Mouse (Mus musculus) frontal cortex, postnatal 36 days (tissue): ENCODE results near the gene Pard3.

Source experiments
- DNase-seq, 2 experiments: peaks; one replicate each; pipeline ENCODE4 v3.0.0; 2022; ENCODE audit warnings: low spot score in 2 of 2

Pard3 gene

GRCm38 (mm10) chr8:127063551-127064360, at the start of gene Pard3:
Gene Pard3 (plus strand): TSS chr8:127063893.
- DNase-seq = peak; percentile 58 to 62

- no peak for DNase-seq
These were observed 41.9 kb upstream of the Pard3 start for GRCm38 (mm10) chr8:127021830-127022229.

DNA sequence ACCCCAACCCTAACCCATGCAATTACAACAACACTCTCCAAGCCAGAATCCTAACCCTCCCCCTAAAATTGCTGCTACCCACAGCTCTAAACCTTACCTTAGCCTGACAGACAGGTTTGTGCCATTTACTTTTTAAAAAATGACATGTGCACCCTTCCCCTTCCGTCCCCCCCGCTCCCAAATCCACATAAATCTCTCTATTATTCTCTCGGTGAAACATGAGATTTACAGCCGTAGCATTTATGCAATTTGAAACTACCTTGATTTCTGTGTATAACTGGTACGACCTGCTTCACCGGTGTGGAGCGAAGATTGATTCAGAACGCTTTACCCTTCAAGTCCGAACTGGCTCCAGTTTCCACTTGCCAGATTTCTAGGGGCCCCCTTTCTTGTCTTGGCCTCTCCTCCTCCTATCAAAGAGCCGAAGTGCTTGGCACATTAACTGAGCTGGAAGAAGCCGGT, 38.4 kb upstream of the Pard3 start:
- DNase-seq = no peak

DNA sequence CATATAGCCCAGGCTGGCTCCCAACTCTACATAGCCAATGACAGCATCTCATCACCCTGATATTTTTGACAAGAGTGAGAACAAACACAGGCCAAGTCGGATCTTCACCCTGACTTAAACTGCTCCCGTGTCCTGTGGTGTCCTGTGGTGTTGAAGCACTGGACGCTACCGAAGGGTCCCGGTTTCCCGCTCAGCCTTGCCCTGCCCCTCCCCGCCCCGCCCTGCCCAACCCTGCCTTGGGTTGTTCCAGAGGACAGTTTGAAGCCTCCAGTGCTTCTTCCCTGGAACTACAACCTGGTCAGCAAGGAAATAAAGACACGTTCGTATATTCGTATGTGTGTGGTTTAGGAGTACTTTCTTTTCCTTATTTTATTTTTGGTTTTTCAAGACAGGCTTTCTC, 37.9 kb upstream of the Pard3 start:
- DNase-seq = no peak

GRCm38 (mm10) chr8:127031476-127031875, 32.2 kb upstream of the Pard3 start:
- no peak for DNase-seq

DNA sequence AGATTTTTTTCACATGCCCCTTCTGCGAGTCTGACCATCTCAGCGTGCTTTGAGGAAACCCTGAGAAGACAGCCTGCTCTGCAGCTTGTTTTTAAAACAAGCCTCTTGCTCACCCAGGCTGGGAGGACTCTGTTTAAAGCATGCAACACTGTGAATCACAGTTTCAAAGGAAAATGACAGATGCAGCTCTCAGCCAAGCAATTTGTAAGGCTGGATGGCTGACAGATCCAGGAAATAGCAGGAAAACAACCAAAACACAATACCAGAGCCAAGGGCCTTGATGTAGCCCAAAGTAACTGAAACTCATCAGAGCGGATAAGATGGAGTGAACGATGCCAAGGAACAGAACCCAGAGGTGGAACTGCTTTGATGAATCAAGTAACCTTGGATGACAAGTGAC, 24.8 kb upstream of the Pard3 start:
- peak; percentile 6 to 29 for DNase-seq

DNA sequence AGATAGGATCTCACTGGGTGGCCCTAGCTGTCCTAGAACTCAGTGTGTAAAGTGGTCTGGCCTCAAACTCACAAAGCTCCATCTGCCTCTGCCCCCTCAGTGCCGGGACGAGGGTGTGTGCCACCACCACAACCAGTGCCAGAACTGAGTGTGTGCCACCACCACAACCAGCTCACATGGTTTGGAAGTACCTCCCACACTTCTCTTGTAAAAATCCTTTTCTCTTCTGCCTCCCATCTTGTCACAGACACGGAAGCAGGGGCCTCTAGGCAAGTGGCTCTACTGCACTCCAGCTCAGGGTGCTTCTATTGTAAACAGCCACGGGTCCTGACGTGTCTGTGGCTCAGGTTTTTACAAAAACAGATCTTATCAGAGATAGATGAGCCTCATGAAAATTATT, 13.7 kb upstream of the Pard3 start:
- no peak for DNase-seq

GRCm38 (mm10) chr8:127052132-127052531, 11.6 kb upstream of the Pard3 start:
- no peak for DNase-seq

DNA sequence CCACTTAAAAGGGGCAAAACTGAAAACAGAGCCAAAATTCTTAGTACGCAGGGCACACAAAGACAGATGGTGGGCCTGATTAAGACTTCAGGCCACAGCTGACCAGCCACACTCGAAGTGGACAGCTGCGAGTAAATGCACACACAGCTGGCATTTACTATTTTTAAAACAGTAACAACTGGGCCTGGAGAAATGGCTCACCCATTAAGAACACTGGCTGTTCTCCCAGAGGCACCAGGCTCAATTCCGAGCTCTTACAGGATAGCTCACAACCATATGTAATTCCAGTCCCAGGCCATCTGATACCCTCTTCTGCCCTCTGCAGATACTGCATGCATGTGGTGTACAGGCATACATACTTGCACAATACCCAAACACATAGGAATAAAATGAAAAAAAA, 8.6 kb upstream of the Pard3 start:
- DNase-seq = no peak

- DNase-seq = no peak
These were observed 4.9 kb upstream of the Pard3 start for GRCm38 (mm10) chr8:127058759-127059158.

DNA sequence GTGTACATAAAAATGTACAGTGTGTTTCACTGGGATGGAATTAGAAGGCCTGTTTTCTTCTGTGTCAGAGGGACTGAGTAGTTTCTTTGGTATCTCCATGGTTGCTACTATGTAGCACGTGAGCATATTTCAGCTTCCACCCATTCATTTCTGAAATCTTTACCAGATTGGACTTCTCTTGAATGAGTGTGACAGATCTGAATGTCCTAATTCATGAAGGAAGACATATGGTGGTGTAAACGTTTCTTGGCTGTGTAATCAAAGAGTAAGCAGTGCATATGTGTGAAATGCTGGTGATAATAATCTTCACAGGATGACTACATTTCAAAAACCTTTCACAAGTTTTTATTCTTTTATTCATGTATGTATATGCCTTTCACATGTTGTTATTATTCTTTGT, 3.9 kb upstream of the Pard3 start:
- no peak for DNase-seq

DNA sequence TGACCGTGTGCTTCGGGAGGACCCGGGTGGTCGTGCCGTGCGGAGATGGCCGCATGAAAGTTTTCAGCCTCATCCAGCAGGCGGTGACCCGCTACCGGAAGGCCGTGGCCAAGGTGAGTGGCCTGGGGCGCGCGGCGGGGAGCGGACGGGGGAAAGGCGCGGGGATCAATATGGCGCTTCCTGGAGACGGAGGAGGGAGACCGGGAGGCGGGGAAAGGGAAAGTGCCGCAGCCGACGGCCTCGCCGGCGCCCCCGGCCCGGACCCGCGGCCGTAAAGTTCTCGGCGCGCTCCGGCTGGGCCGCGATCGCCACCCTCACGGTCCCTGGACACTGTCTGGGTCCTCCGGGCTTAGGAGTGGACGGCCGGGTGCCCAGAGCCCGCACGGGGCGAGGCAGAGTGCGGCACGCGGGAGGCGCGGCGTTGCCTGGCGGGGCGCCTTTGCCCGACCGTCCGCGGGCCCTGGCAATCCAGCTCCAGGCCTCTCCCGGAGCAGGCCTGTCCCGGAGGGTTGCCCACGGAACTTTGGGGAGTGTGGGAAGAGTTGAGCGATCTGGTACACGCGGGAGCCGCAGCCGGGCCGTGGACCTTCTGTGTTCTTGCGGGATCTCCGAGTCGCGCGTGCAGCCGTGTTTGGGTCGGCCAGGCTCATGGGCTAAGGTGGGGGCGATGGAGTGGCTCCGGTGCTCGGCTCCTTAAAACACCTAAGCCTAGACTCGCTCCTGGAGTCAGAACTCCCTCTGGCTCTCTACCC, 844 bp downstream of the Pard3 start:
- DNase-seq = peak; percentile 14 to 39

GRCm38 (mm10) chr8:127065113-127065473, 1.4 kb downstream of the Pard3 start:
- DNase-seq = no peak

DNA sequence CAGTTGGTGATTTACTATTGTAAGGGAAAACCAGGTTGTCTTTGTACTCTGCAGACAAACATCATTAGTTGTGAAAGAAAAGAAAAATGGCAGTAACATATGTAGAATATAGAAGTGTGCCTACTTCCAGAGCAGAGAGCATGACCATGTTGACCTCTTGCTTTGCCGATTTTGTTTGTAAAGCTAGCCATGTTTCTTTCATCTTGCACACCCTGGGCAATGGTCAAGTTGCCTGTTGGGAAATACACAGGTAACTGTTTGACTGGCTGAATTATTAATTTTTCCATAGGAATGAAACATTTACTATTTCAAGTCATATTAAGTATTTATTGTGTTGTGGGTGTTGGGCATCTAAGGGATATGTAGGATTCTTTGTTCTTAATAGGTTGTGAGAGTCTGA, 2.1 kb downstream of the Pard3 start:
- DNase-seq = no peak

DNA sequence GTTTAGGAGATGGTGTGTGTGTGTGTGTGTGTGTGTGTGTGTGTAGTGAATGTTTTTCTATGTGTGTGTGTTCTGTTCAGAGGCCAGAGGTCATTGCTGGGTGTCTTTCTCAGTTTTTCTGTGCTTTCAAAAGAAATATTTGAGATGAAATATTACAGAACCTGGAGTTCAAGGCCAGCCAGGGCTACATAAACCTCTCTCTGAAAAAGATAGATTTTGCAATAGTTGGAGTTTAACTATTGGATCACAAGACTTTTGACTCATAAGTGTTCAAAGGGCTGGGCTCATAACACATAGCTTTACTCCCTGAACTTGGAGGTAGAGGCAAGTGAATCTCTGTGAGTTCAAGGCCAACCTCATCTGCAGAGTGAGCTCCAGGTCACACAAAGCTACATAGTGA, 2.8 kb downstream of the Pard3 start:
- no peak for DNase-seq

DNA sequence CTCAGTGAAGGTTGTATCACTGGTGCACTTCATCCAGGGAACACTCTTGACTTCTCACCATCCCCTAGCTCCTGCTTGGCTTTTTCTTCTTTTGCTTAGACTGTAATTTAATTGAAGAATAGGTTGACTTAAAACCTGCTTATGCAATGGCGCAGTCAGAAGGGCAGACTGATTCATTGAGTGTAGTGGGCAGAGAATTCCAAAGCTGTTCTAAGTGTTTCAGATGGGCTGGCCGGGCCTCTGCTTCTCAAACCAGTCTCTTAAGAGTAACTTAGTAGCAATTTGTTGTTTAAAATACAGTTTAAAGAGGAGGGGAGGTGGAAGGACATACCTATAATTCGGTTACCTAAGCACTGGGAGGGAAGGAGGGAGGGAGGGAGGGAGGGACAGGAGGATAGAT, 5.0 kb downstream of the Pard3 start:
- DNase-seq = no peak

- DNase-seq = no peak
These were observed 6.5 kb downstream of the Pard3 start for GRCm38 (mm10) chr8:127070225-127070624.

DNA sequence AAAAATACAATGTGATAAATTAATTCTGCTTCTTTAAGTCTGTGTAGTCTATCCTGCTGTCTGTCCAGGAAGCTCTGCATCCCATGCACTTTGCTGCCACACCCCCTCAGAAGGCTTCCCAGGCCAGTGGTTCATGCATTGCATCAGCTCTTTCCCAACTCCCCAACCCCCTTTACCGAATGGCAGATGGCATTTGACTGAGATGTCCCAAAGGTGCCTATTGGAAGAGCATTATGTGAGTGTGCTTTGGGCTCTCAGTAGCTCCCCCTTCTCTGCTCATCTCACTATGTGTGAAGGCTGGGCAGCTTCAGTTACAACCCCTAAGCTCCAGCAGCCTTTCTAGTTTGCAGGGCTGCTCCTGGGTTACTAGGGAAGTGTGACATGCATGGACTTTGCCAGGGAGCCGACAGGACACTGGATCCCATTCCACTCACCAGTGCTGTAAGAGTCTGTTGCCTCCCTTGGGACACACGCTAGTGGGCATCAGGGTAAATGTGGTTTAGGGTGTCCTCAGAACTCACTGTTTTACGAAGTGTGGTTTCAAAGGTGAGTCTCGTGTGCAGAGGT, 9.4 kb downstream of the Pard3 start:
- DNase-seq = no peak

GRCm38 (mm10) chr8:127076511-127076910, 12.8 kb downstream of the Pard3 start:
- DNase-seq = no peak

- no peak for DNase-seq
These were observed 15.6 kb downstream of the Pard3 start for GRCm38 (mm10) chr8:127079244-127079805.

GRCm38 (mm10) chr8:127081297-127081696, 17.6 kb downstream of the Pard3 start:
- no peak for DNase-seq

- DNase-seq = no peak
These were observed 18.8 kb downstream of the Pard3 start for GRCm38 (mm10) chr8:127082486-127082885.

DNA sequence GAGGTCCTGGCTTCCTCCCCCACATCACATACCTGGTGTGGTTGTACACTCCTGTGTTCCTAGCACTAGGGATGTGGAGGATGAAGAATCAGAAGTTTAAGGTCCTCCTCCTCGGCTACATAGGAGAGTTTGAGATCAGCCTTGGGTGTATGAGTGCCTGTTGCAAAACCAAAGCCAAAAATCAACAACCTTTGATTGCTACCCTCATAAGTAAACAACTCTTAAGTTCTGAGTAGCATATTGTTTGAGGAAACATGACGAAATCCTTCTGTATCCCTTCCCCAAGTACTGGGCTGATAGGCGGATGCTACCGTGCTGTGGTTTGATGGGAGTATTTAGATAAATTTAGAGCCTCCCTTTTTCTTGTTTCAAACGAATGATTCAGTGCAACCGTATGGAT, 20.9 kb downstream of the Pard3 start:
- no peak for DNase-seq
